In the genomic region with DNA sequence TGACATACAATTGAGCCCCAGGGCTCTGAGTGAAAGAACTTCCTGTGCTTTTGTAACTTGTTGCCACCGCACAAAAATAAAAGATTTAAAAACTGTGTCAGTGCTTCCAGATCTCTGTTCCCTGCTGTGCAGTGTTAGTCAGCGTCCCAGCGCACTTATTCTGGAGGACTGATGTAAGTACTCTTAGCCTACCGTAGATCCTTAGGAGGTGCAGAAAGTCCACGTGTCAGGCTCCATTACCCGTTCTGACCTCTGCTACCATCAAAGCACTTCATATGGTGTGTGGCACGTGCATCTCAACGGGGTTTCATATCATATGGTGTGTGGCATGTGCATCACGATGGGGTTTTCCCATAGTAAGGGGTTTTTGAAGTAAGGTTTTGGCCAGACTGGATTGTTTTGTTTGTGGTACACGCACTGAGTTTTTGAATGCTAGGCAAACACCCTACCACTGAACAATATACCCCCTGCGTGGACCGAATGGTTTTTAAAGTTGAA, we compare ENCODE assay signal across 21 mouse cellular contexts.
"Had no signal": no experiment of that assay in that cellular context is flagged by ENCODE, and none has a peak within 500 bp of the region (broad histone marks: within the 10 kb centered on the region; RNA-seq: fewer than 3 reads in every experiment).

No protein-coding gene starts in this region.

- H3K4me3 ChIP-seq: limb, embryonic 12.5 days; limb, embryonic 15.5 days; midbrain, embryonic 12.5 days; neural tube, embryonic 12.5 days had no signal

- H3K4me1 ChIP-seq: limb, embryonic 12.5 days; limb, embryonic 15.5 days; midbrain, embryonic 12.5 days; neural tube, embryonic 12.5 days had no signal

- H3K27me3 ChIP-seq: limb, embryonic 12.5 days; limb, embryonic 15.5 days; midbrain, embryonic 12.5 days; neural tube, embryonic 12.5 days had no signal

- H3K9ac ChIP-seq: limb, embryonic 12.5 days; limb, embryonic 15.5 days; liver, embryonic 14.5 days; liver, postnatal 0 days; lung, embryonic 14.5 days; midbrain, embryonic 12.5 days; neural tube, embryonic 12.5 days had no signal

- ATAC-seq: liver, postnatal 0 days; lung, postnatal 0 days; midbrain, embryonic 16.5 days had no signal

- H3K4me2 ChIP-seq: limb, embryonic 12.5 days; limb, embryonic 15.5 days; liver, embryonic 11.5 days; lung, embryonic 14.5 days; midbrain, embryonic 12.5 days; neural tube, embryonic 12.5 days had no signal

- H3K27ac ChIP-seq: limb, embryonic 12.5 days; limb, embryonic 15.5 days; liver, embryonic 14.5 days; macrophage; midbrain, embryonic 12.5 days; neural tube, embryonic 12.5 days; stomach, postnatal 0 days had no signal

- H3K9me3 ChIP-seq: limb, embryonic 12.5 days; limb, embryonic 15.5 days; midbrain, embryonic 12.5 days; neural tube, embryonic 12.5 days had no signal

- DNase-seq: kidney, adult 9 months; kidney, postnatal 14 days; kidney, postnatal 4 days; left cerebral cortex, postnatal 4 days; liver, postnatal 0 days; lung, embryonic 14.5 days; retina, postnatal 1 day; right cerebral cortex, postnatal 25 days; spleen, adult 18-20 months; thymus, adult 2 months; thymus, postnatal 25 days had no signal
